Mouse (Mus musculus): ENCODE measurements around the gene Fuca1.
A peak's percentile ranks its signal among the peaks of the same experiment; 100 is the strongest.

Fuca1 gene

GRCm38 (mm10) chr4:135920304-135921241, at the start of gene Fuca1:
TSS of gene Fuca1 (plus strand) at chr4:135920735.
- DNase-seq (ENCODE audit: low spot score in 2 of 2), result peak; percentile 95 to 97

- no peak for DNase-seq (ENCODE audit: low spot score in 2 of 2)
These were observed 48.5 kb upstream of the Fuca1 start for GRCm38 (mm10) chr4:135872015-135872414.

- no peak for DNase-seq (ENCODE audit: low spot score in 2 of 2)
These were observed 47.7 kb upstream of the Fuca1 start for GRCm38 (mm10) chr4:135872589-135873391.

- peak; percentile 77 to 82 for DNase-seq (ENCODE audit: low spot score in 2 of 2)
These were observed 46.9 kb upstream of the Fuca1 start, which contains the start of gene Pnrc2 for GRCm38 (mm10) chr4:135873526-135874202. TSS of gene Pnrc2 (minus strand) at chr4:135873850.

GRCm38 (mm10) chr4:135874564-135875535, 45.7 kb upstream of the Fuca1 start:
- DNase-seq (ENCODE audit: low spot score in 2 of 2), result no peak

- DNase-seq (ENCODE audit: low spot score in 2 of 2), result no peak
These were observed 45.0 kb upstream of the Fuca1 start for GRCm38 (mm10) chr4:135875546-135875945.

- DNase-seq (ENCODE audit: low spot score in 2 of 2), result peak; percentile 48 to 58
These were observed 44.4 kb upstream of the Fuca1 start for GRCm38 (mm10) chr4:135875991-135876582.

GRCm38 (mm10) chr4:135876583-135877020, 43.9 kb upstream of the Fuca1 start:
- DNase-seq (ENCODE audit: low spot score in 2 of 2), result peak; percentile 61 to 71

GRCm38 (mm10) chr4:135877742-135878141, 42.8 kb upstream of the Fuca1 start:
- DNase-seq (ENCODE audit: low spot score in 2 of 2), result no peak

GRCm38 (mm10) chr4:135879021-135879420, 41.5 kb upstream of the Fuca1 start:
- no peak for DNase-seq (ENCODE audit: low spot score in 2 of 2)

- no peak for DNase-seq (ENCODE audit: low spot score in 2 of 2)
These were observed 40.5 kb upstream of the Fuca1 start for GRCm38 (mm10) chr4:135880018-135880417.

- DNase-seq (ENCODE audit: low spot score in 2 of 2), result no peak
These were observed 40.0 kb upstream of the Fuca1 start for GRCm38 (mm10) chr4:135880576-135880975.

GRCm38 (mm10) chr4:135882023-135882422, 38.5 kb upstream of the Fuca1 start:
- no peak for DNase-seq (ENCODE audit: low spot score in 2 of 2)

- DNase-seq (ENCODE audit: low spot score in 2 of 2), result no peak
These were observed 37.1 kb upstream of the Fuca1 start for GRCm38 (mm10) chr4:135883401-135883851.

- no peak for DNase-seq (ENCODE audit: low spot score in 2 of 2)
These were observed 36.5 kb upstream of the Fuca1 start for GRCm38 (mm10) chr4:135883881-135884516.

- no peak for DNase-seq (ENCODE audit: low spot score in 2 of 2)
These were observed 36.0 kb upstream of the Fuca1 start for GRCm38 (mm10) chr4:135884531-135884930.

GRCm38 (mm10) chr4:135885676-135886075, 34.9 kb upstream of the Fuca1 start:
- DNase-seq (ENCODE audit: low spot score in 2 of 2), result no peak

- DNase-seq (ENCODE audit: low spot score in 2 of 2), result no peak
These were observed 34.4 kb upstream of the Fuca1 start for GRCm38 (mm10) chr4:135886184-135886583.

GRCm38 (mm10) chr4:135888448-135889057, 32.0 kb upstream of the Fuca1 start:
- DNase-seq (ENCODE audit: low spot score in 2 of 2), result no peak
